Mouse (Mus musculus): ENCODE measurements around the gene Mtx1.

DNA sequence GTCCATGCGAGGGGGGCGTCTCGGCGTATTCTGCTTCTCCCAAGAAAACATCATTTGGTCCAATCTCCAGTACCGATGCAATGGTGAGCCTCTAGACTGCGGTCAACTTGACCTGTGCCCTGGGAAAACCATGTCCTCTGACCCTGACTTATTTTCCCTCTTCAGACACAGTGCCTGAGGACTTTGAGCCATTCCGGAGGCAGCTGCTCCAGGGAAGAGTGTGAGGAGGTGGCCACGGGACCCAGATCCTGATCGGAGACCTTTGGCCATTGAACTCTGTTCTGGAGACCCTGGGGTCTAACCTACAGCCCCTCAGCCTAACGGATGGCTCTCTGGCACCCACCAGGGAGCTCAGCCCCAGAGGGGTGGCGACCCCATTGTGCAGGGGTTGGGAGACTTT is 527 bp downstream of the Mtx1 start:
- no peak for TF ChIP-seq CTCF (IDR thresholded peaks at IDR 0.05; ENCODE audit: low read depth, low read length)
- no peak for TF ChIP-seq POLR2A (IDR thresholded peaks at IDR 0.05; ENCODE audit: borderline replicate concordance, low read depth, low read length)
